Comparison of ENCODE assay signal across 13 mouse cellular contexts in genomic region chr12:14859809-14860570, GRCm38 (mm10).
"Had no signal": no experiment of that assay in that cellular context is flagged by ENCODE, and none has a peak within 500 bp of the region (broad histone marks: within the 10 kb centered on the region; RNA-seq: fewer than 3 reads in every experiment).

No protein-coding gene starts in this region.

- H3K9ac ChIP-seq: limb, embryonic 15.5 days; liver, embryonic 12.5 days; lung, embryonic 14.5 days; neural tube, embryonic 13.5 days had no signal

- H3K4me3 ChIP-seq: left cerebral cortex, adult 2 months; limb, embryonic 15.5 days; liver, embryonic 12.5 days; midbrain, embryonic 10.5 days; neural tube, embryonic 13.5 days had no signal

- ATAC-seq: liver, embryonic 12.5 days had no signal

- DNase-seq: kidney, postnatal 25 days; lung, embryonic 14.5 days; lung, postnatal 10 days; lung, postnatal 4 days; midbrain, embryonic 14.5 days; right cerebral cortex, adult 18-20 months; right cerebral cortex, postnatal 25 days; thymus, postnatal 4 days had no signal

- H3K27me3 ChIP-seq: limb, embryonic 15.5 days; liver, embryonic 12.5 days; neural tube, embryonic 13.5 days had no signal

- H3K36me3 ChIP-seq: limb, embryonic 15.5 days; liver, embryonic 12.5 days; midbrain, embryonic 10.5 days; neural tube, embryonic 13.5 days had no signal

- H3K9me3 ChIP-seq: limb, embryonic 15.5 days; liver, embryonic 12.5 days; midbrain, embryonic 10.5 days; neural tube, embryonic 13.5 days had no signal

- H3K4me1 ChIP-seq: limb, embryonic 15.5 days; liver, embryonic 12.5 days; midbrain, embryonic 10.5 days; neural tube, embryonic 13.5 days had no signal

- H3K27ac ChIP-seq: left cerebral cortex, adult 2 months; limb, embryonic 15.5 days; liver, embryonic 12.5 days; midbrain, embryonic 10.5 days; neural tube, embryonic 13.5 days had no signal

- H3K4me2 ChIP-seq: limb, embryonic 15.5 days; liver, embryonic 12.5 days; lung, embryonic 14.5 days; neural tube, embryonic 13.5 days had no signal
